Mouse (Mus musculus) A20 (cell line): ENCODE measurements around the gene Pwp2.
A peak's percentile ranks its signal among the peaks of the same experiment; 100 is the strongest.

Experiments
- DNase-seq: peaks from one replicate; pipeline ENCODE4 v3.0.0-alpha.2; 2011; ENCODE audit warnings: low read depth, low spot score

Gene Pwp2

DNA sequence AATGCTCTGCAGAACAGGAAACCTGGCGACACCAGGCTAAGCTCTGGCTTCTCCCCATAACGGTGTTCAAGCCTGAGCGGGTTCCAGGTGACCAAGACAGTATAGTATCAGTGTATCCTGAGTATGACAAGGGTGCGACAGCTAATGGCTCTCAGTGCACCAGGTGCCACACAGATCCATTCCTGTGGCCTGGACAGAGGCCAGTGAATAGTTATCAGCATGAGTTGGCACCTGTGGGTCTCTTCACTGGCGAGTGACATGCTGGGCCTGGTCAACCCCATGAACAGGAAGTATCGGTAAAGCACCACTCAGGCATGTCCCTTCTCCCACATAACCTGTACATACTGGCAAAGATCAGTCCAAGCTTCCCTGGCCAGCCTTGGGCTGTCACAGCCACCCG lies 13.9 kb downstream of the Pwp2 start:
- DNase-seq, result peak; percentile 8

DNA sequence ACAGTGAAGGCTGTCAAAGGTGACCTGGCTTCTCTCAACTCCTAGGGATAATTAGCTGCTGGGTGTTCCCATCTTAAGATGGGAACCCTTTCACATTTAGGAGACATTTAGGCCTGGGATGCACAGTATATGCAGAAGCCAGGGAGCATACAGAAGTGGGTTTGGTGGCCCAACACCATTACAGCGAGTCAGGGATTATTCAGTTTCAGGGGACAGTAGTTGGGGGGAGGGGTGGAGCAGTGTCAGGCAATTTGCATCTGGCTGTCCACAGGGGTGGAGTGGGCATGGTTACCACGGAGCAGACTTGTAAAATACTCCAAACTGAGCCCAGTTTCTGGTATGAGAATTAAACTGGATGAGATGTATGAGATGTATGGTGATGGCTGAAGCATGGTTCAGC lies 14.5 kb downstream of the Pwp2 start:
- DNase-seq, result peak; percentile 31

DNA sequence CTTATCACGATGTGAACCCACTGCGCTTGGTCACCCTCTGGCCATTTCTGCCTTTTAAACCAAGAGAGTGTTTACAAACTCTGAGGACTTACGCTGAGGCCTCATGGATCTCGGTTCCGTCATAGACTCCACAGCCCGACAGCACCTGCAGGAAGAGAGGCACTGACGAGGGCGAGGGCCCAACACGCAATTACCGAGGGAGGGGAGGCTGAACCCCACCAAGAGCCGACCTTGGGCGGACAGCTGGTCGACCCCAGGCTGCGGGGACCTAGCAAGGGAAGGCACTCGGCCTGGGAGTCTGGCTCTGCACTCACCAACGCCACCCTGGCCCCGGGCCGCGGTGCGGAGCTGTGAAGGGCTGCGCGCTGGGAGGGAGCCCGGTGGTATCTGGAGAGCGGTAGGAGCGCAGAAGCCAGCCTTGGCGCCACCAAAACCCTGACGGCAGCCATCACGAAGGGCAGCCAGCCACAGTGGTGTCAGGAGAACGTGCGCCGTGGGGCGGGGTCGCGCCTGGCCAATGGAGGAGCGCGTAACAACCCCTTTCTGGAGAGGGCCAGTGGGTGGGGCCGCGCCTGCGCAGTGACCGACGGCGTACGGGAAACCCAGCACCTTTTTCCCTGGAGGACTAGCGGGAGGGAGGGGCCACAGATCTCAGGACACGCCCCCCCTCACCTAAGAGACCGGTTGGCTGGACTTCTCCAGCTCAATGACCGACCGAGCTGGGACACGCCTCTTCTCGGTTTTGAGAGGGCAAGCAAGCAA lies 15.5 kb downstream of the Pwp2 start, which contains the start of gene D10Jhu81e:
TSS of gene D10Jhu81e (minus strand) at position 502 of the 762 bp plus-strand sequence.
- DNase-seq, result peak; percentile 99

DNA sequence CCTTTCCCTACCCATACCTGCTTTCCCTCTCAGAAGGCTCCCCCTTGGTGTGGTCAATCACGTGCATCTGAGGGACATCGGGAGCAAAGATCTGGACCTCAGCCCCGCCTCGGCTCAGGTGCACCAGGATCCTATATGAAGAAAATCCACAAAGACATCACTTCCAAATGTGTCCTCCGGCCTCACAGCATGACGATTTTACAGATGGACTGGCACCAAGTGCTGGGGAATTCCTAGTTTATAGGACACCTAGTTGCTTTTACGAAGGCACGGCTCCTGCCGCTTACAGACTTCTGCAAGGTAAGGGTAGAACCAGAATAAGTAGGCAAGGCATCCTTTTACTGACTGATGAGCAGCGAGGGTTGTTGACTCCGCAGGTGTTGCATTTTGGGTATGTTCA lies 16.2 kb downstream of the Pwp2 start:
- no peak for DNase-seq

DNA sequence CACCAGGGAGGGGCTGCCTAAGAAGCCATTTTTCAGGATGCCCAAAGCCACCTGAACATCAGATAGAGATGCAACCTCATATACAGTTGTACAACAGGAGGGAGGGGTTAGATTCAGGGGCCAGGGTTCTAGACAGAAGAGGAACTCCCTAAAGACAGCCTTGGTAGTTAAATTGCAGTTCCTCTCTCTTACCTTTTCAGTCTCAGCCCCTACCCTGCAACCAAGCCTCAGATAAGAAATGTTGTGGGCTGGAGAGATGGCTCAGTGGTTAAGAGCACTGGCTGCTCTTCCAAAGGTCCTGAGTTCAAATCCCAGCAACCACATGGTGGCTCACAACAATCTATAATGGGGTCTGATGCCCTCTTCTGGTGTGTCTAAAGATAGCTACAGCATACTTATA lies 17.2 kb downstream of the Pwp2 start:
- no peak for DNase-seq

DNA sequence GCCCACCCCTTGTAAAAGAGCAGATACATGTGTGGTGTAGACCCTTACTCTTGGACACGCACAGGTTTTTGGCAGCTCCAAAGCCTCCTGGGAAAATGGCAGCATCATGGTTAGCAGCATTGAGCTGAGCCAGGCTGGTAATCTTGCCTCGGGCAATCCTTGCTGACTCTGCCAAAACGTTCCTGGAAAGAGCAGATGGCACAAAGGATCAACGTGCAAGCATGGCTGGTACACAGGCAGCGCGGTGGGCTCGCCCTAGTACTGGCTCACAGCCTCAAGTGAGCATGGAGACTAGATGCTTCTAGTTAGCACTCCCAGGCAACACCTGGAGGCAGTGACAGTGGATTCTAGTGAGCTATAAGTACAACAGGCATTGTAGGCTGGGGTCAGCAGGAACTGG lies 17.6 kb downstream of the Pwp2 start:
- no peak for DNase-seq

DNA sequence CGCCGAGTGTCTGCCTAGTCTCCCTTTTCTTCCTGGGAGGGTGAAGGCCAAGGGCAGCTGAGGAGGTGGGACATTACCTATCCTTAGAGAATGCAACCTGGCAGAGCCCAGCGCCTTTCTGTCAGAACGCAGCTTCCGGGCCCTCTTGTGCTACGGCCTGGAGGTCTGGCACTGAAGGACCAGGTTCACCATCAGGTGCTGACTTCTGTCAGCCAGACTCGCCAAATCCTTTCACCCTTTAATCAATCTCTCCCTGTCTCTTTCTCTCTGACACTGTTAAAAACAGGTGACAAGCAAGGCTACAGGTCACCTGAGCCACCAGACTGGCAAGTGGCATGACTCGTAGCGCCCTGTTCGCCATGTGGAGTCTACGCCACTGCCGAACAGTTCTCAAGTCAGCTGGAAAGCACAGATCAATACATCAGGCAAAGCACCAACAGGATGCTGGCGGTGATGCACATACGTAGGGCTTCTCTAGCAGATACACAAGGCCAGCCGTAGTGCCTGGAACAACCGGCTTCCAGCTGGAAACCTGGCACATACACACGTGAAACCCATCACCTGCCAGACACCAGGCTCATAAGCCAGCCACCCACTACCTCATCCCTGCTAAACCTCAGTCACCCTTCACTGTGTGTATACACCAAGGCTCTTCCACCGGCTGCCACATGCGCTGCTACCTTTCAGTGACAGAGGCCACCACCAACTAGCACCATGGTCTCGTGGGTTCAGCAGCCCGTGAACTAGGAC lies 19.5 kb downstream of the Pwp2 start:
- DNase-seq, result no peak

DNA sequence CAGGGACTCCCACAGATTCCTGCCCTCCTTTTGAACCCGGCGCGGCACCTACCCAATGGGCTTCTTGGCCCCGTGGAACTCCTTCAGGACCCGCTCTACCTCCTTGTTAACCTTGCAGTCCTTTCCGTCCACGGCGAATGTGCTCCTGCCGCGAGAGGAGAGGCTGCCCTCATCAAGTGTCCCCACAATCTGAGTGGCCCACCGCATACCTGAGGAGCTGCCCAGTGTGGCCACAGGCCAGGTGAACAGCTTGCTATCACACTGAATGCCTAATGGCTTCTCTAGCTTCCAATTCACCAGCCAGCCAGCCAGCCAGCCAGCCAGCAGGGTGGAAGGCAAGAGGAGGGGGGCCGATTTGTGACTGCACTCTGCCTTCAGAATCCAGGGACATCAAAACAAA lies 20.2 kb downstream of the Pwp2 start:
- DNase-seq, result no peak

DNA sequence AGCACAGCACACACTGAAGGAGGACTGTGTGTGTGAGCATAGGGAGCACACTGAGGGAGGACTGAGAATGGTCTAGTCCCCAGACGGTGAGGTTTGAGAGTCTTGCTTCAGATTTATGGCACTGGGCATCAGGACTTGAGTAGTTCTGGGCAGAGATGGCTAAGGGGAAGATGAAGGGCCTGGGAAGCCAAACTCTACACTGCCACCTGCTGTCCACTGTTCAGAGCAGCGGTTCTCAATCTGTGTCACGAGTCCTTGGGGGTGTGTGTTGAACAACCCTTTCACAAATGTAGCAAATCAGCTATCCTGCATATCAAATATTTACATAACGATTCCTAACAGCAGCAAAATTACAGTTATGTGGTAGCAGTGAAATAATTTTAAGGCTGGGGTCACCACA lies 21.0 kb downstream of the Pwp2 start:
- DNase-seq, result peak; percentile 70

DNA sequence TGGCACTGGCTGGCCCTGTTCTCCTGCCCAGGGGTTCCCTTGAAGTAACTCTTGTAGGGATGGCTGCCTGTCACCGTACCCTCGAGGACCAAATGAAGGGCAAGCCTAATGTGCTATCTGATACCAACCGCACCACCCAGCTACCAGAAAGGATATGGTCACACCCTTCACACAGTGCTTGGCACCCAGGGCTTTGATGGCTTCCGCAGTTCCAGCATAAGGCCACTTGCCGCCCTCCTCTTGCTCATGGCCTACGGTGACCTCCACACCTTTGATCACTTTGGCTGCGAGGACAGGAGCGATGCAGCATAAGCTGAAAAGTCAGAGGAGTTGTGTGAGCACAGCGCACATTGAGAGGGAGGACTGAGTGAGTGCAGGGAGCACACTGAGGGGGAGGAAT lies 21.7 kb downstream of the Pwp2 start:
- DNase-seq, result no peak

DNA sequence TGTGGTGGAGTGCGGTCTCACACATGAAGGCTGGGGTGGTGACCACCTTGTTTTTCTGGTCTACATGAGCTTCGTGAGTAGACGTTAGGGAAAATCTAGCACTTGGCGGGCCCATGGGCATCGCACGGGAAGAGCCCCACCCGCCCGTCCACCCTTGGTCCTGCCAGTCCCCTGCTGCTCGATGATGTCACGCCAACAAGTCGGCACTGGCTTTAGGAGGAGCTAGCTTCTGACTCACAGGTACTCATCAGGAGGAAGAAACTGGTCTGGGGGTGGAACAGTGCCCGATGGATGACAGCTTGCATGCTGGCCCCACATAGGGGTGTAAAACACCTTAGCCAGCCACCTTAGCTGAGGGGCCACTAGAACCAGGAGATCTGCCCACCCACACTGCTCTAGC lies 22.3 kb downstream of the Pwp2 start:
- DNase-seq, result no peak

DNA sequence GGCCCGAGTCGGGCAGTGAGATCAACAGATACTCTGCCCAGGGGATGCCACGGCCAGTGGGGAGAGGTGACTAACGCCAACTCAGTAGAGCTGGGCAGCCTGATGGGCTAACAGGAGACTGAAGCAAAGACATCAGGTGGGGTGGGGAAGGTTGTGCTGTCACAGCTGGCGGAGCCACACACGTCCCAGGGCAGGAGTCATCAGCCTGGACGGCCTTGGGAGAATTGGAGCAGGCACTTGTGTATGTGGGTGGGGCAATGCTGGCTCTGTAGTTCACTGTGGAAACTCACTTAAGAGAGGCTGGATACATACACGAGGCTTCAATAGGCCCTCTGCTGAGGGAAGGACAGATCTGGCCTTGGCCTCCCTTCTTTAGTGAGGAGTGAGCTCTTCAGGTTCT lies 23.9 kb downstream of the Pwp2 start:
- no peak for DNase-seq

DNA sequence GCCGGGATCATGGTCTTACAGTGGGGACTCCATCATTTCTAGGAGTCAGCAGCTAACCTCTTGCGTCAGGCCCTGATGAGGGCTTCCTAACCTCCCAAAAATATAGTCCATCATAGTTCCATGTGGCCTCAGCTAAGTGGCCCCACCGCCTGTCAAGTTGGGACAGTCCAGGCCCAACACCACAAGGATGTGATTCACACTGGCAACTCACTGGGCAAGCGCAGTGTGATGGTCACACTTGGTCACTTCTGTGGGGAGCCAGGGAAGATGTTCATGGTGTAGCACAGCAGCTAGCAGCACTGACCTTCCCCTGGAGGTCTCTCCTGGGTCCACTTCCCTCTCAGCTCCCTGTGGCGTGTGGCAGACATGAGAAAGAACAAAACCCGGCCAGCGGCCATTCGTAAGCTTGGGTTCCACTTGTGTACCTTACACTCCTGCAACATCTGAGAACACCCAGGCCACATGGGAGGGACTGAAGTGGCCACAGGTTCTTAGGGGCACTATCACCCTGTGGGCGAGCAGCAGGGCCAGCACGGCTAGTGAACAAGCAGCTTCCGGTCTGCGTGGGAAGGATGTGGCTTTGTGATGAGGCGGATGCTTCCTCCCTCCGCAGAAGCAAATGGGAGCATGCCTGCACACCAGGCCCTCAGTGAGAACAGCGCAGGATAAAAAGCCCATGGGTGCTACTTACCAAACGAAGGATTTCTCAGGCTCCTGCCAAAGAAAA lies 24.4 kb downstream of the Pwp2 start:
- no peak for DNase-seq

DNA sequence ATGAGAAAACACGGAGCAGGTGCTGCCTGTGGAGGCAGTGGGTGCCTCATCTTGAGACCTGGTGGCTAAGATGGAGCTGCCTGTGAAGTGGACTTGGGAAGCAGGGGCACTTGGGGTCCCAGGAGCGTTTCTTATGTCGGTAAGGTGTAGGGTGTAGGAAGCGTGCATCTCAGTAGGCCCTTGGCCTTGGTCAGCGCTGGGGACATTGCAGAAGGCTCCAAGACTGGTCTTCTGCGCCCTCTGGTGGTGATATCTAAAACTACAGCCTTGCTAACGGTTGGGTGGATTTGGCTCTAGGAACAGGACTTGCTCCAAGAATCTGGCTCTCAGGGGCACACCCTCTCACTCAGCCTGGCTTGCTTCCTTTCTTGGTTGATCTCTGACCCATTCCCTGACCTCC lies 25.0 kb downstream of the Pwp2 start:
- peak; percentile 87 for DNase-seq

DNA sequence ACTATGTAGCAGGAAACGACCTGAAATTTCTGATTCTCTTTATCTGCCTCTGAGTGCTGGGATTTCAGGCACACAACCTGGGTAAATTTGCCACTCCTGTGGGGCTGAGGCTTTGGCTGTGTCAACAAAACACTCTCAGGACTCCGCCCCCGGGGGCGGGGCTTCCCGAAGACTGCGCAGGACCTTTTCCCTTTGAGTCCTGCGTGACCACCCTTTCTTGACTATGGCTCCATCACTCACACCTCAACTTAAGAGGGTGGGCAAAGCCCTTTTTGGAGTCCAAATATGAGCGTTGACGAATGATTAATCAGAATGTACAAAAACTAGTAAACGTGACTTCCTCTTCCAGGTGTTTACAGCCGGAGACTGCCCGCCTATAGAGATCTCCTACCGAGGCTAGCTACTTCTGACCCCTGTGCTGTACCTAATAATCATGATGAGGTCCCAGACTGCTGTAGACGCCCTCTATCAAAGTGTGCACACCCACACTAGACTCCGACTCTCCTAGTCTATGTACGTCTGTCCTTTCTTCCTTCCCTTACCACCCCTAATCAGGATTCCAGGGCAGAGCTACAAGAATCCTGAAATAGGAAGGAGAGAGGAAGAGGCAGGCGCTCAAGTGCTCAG lies 25.6 kb downstream of the Pwp2 start:
- DNase-seq, result peak; percentile 90

DNA sequence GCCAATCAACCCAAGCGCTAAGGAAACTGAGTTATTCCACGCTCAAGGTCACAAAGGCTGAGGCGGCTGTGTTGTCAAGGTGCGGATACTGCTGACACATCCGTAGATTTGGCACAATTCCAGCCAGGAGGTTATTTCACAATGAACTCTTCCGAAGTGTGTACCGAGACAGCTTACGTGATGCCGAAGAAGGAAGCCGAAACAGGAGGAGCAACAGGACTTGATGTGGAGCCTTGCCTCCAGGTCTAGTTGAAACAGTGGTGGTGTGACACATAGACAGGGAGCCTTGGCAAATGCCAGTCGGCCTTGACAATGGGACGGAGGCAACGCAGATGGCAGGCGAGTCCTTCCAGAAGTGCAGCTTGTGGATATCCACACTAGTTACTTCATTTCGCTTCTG lies 26.9 kb downstream of the Pwp2 start:
- DNase-seq, result no peak

DNA sequence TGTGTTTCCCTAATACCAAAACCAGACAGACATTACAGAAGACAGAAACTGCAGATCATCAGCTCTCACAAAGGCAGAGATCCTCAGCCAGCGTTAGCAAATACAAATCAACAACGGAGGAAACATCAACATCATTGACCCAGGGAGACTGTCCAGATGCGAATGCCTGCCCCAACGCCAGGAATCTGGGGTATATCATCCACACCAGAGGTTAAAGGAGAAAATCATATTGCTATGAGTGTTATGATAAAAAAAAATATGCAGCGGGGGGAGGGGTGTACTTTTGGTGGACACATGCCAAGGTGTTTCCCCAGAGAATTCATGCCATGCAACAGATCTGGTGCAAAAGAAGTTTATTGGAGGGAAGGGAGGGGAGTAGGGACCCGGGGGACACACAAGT lies 28.0 kb downstream of the Pwp2 start:
- DNase-seq, result no peak

DNA sequence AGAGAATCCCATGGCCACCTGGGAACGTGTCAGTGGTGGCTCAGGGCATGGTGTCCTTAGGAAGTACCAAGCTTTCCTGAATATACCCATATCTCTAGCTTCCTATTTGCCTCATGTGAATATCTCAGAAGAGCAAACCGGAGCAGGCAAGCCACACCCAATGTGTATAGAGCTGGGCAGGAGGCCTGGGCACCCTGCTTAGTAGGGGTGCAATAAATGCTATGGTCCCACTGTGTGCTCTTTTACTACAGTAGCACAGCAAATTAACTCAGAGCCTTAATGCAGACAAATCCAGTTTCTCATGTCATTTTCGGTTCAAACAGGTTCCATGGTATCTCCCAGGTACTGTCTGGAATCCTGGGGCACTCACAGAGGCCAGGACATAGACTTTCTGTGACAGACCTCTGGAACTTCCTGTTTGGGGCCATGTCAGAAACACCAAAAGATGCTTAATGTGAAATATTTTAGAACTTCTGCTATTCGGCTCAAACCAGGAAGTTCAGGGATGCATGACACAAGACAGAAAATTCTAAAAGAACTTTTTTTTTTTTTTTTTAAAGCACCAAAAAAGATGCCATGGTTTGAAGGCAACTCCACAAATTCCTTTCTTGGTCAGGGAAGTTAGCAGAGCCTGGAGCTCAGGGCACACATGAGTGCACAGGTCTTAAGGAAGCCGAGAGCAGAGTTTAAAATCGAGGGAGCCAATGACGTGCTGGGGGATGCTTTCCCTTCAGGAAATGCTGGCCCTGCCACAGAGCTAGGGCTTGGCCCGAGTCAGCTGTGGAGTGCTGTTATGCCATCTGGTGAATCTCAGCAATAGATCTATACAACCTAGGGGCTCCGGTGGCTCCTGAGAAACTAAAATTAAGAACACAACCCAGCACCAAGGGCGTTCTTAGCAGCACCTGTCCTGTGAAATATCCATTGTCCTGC lies 35.8 kb downstream of the Pwp2 start:
- DNase-seq, result peak; percentile 73

DNA sequence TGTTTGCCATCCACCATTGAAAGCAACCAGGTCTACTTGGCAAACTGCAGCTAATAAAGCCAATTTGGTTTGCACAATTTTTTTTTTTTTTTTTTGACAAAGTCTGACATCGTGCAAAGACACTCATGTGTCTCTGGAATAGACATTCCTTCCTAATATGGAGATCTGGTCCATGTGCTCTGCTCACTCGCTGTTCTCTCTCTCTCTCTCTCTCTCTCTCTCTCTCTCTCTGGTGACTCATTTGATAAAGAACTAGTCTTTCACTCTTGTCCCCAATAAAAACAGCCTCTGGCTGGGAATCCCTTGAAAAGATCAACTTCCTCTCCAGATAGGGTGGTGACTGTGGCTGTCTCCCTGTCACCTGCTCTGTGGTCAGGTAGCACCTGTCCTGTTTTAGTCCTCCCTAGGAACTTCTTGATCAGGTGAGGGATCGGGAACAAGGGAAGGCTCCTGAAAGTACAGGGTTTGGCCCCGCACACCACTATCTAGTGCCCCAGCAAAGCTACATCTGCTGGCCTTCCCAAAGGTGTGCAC lies 37.0 kb downstream of the Pwp2 start:
- no peak for DNase-seq

DNA sequence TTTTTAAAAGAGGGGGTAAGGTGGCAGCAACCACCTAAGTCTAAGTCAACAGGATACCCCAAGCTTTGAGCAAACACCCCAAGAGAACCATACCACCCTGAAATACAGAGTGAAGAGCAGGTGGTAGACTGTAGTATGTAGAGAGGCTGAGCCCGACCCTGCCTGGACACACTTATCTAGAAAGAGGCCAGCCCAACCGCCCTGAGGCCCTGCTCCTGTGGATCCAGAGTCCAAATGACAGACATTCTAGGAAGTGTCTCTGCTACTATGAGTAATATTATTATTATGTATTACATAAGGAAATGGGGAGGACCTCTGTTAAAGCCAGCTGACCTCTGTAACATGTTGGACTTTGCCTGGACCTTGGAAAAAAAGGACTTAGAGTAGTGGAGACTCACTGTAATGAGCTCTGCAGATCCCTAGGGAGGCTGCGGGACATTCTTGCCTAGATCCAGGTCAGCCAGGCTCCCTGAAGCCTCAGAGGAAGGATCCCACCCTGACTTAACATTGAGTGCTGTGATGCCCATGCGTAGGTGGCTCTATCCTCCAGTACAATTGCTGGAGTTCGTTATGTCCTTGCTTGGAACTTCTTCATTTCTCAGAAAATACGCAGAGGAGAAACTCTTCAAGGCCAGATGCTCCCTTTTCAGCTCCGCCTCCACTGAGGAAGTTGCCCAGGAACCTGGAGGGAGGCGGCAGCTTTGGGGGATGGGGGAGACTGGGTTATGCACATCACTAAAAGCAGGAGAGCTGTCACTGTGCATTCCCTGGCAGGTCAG lies 41.0 kb downstream of the Pwp2 start:
- no peak for DNase-seq
